Mouse (Mus musculus) hindbrain, embryonic 15.5 days (tissue): ENCODE results near the gene Ppp3ca. TPM values are rescaled to one million over a fixed set of nuclear protein-coding genes. Genes with fewer than 3 reads are reported as not detected.

Experiments
- ATAC-seq: fragments of 200-750 bp; cut with Nextera tagmentation; 2 replicates; pipeline ENCODE4 v1.8.0; 2017; ENCODE audit warnings: low read depth, moderate number of reproducible peaks, moderate TSS enrichment; ENCODE audit not compliant: low FRiP score
- H3K27ac ChIP-seq: fragments of 300-500 bp; sonication (generic); replicated peaks from 2 replicates; pipeline ENCODE4 v1.5.1; 2015; ENCODE audit warnings: mild to moderate bottlenecking, inconsistent platforms
- H3K27me3 ChIP-seq: fragments of 300-500 bp; sonication (generic); 2 replicates; pipeline ENCODE4 v1.6.1; 2015; ENCODE audit warnings: control low read depth, inconsistent platforms
- H3K36me3 ChIP-seq: fragments of 300-500 bp; sonication (generic); 2 replicates; pipeline ENCODE4 v1.6.1; 2015; ENCODE audit warnings: control low read depth, inconsistent platforms
- H3K4me1 ChIP-seq: fragments of 300-500 bp; sonication (generic); replicated peaks from 2 replicates; pipeline ENCODE4 v1.6.1; 2015; ENCODE audit warnings: control low read depth, inconsistent platforms
- H3K4me2 ChIP-seq: fragments of 300-500 bp; sonication (generic); 2 replicates; pipeline ENCODE4 v1.6.1; 2015; ENCODE audit warnings: moderate library complexity, mild to moderate bottlenecking, inconsistent platforms
- H3K4me3 ChIP-seq: fragments of 300-500 bp; sonication (generic); 2 replicates; pipeline ENCODE4 v1.5.1; 2015; ENCODE audit warnings: mild to moderate bottlenecking, inconsistent platforms
- H3K9ac ChIP-seq: fragments of 300-500 bp; sonication (generic); 2 replicates; pipeline ENCODE4 v1.6.1; 2015; ENCODE audit warnings: inconsistent platforms
- H3K9me3 ChIP-seq: fragments of 300-500 bp; sonication (generic); 2 replicates; pipeline ENCODE4 v1.6.1; 2016; ENCODE audit warnings: control low read depth, inconsistent platforms
- WGBS: fragments of 180-500 bp; shearing (Covaris S2); methylation state at CpG from one replicate; pipeline ENCODE4 v1.1.7; 2015; 5-methylcytosine and 5-hydroxymethylcytosine counted together
- polyA plus RNA-seq: library from polyadenylated mRNA; unstranded; fragments of >200 nt; fragmentation: Nextera tagmentation; extraction: Ambion mirVana; gene quantifications from 2 replicates; pipeline ENCODE4 v1.2.1, GENCODE M21; 2015

Ppp3ca gene
- polyA plus RNA-seq, 1 experiment from 2014 or later: 180 TPM

- no peak; the same call in 1 of the 2 replicates for ATAC-seq
- 95% methylated on average over 4 of the region's 4 CpGs for WGBS
Measured at GRCm38 (mm10) chr3:136714307-136715039, 44.5 kb downstream of the Ppp3ca start.

GRCm38 (mm10) chr3:136716247-136716646, 46.3 kb downstream of the Ppp3ca start:
- Histone ChIP-seq H3K27ac (no peak overlapping the region), H3K9me3 (no peaks in the 10 kb centered on the region), H3K4me3 (no peak overlapping the region), H3K4me2 (no peak overlapping the region), H3K9ac (no peak overlapping the region), H3K27me3 (no peaks in the 10 kb centered on the region), H3K36me3 (no peaks in the 10 kb centered on the region), H3K4me1 (peaks cover 5% of the 10 kb centered on the region; the same call in 1 of the 2 replicates)
- no peak for ATAC-seq
- 91% methylated on average over 6 of the region's 6 CpGs for WGBS

More at GRCm38 (mm10) chr3:136714307-136715039, 44.5 kb downstream of the Ppp3ca start:
- Histone ChIP-seq H3K4me2 (no peak overlapping the region), H3K9me3 (no peaks in the 10 kb centered on the region), H3K36me3 (no peaks in the 10 kb centered on the region), H3K27me3 (no peaks in the 10 kb centered on the region), H3K27ac (no peak overlapping the region), H3K9ac (no peak overlapping the region), H3K4me1 (0 out of 2 replicates have a peak, but pooled peaks cover 2% of the 10 kb centered on the region), H3K4me3 (no peak overlapping the region)

GRCm38 (mm10) chr3:136718412-136718811, 48.5 kb downstream of the Ppp3ca start:
- H3K4me1 ChIP-seq: peaks cover 10% of the 10 kb centered on the region; the same call in 1 of the 2 replicates
- no peak overlapping the region for H3K4me2 ChIP-seq
- H3K36me3 ChIP-seq: no peaks in the 10 kb centered on the region
- H3K27ac ChIP-seq: no peak overlapping the region
- ATAC-seq: no peak
- no peaks in the 10 kb centered on the region for H3K9me3 ChIP-seq
- no peak overlapping the region for H3K4me3 ChIP-seq
- no peak overlapping the region for H3K9ac ChIP-seq
- H3K27me3 ChIP-seq: no peaks in the 10 kb centered on the region
- WGBS: 92% methylated on average over 5 of the region's 5 CpGs

DNA sequence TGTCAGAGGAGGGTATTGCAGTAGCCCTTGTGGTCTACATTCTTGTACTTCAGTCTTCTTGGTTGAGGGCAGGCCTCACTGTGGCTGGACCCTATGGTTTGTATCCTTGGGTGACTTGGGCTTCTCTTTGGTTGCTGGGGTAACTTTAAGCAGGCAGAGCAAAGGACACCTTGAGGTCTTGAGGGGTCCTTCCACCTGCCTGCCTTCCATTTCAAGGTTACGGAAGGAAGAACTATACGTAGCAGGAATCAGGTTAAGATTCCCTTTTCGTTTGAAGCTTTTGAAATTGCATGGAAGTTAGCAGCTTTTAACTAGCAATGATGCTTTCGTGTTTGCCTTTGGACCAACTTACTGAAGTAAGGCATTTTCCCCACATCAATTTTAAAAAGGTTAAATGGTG, 51.3 kb downstream of the Ppp3ca start:
- 87% methylated on average over 4 of the region's 4 CpGs for WGBS
- no peaks in the 10 kb centered on the region for H3K9me3 ChIP-seq
- H3K27me3 ChIP-seq: no peaks in the 10 kb centered on the region
- peaks cover 10% of the 10 kb centered on the region; the same call in 1 of the 2 replicates for H3K4me1 ChIP-seq
- no peaks in the 10 kb centered on the region for H3K36me3 ChIP-seq
- no peak overlapping the region for H3K4me2 ChIP-seq
- H3K9ac ChIP-seq: no peak overlapping the region
- no peak overlapping the region for H3K27ac ChIP-seq
- no peak overlapping the region for H3K4me3 ChIP-seq
- no peak for ATAC-seq

GRCm38 (mm10) chr3:136721804-136722427, 52.0 kb downstream of the Ppp3ca start:
- Histone ChIP-seq H3K4me1 (peaks cover 8% of the 10 kb centered on the region; the same call in 1 of the 2 replicates), H3K4me3 (no peak overlapping the region), H3K4me2 (no peak overlapping the region), H3K9ac (no peak overlapping the region), H3K27ac (no peak overlapping the region), H3K9me3 (no peaks in the 10 kb centered on the region), H3K36me3 (no peaks in the 10 kb centered on the region), H3K27me3 (no peaks in the 10 kb centered on the region)
- no peak for ATAC-seq
- 73% methylated on average over 4 of the region's 4 CpGs for WGBS

GRCm38 (mm10) chr3:136722493-136722892, 52.6 kb downstream of the Ppp3ca start:
- no peaks in the 10 kb centered on the region for H3K36me3 ChIP-seq
- no peaks in the 10 kb centered on the region for H3K9me3 ChIP-seq
- no peak overlapping the region for H3K27ac ChIP-seq
- H3K4me2 ChIP-seq: no peak overlapping the region
- no peak overlapping the region for H3K4me3 ChIP-seq
- peaks cover 8% of the 10 kb centered on the region; the same call in 1 of the 2 replicates for H3K4me1 ChIP-seq
- H3K9ac ChIP-seq: no peak overlapping the region
- H3K27me3 ChIP-seq: no peaks in the 10 kb centered on the region
- no peak for ATAC-seq

GRCm38 (mm10) chr3:136725311-136726156, 55.6 kb downstream of the Ppp3ca start:
- Histone ChIP-seq H3K4me1 (peaks cover 20% of the 10 kb centered on the region; the same call in 1 of the 2 replicates), H3K9me3 (no peaks in the 10 kb centered on the region), H3K9ac (no peak overlapping the region), H3K36me3 (no peaks in the 10 kb centered on the region), H3K27ac (no peak overlapping the region), H3K27me3 (no peaks in the 10 kb centered on the region), H3K4me3 (no peak overlapping the region), H3K4me2 (no peak overlapping the region)
- WGBS: 67% methylated on average over 7 of the region's 7 CpGs
- no peak for ATAC-seq

DNA sequence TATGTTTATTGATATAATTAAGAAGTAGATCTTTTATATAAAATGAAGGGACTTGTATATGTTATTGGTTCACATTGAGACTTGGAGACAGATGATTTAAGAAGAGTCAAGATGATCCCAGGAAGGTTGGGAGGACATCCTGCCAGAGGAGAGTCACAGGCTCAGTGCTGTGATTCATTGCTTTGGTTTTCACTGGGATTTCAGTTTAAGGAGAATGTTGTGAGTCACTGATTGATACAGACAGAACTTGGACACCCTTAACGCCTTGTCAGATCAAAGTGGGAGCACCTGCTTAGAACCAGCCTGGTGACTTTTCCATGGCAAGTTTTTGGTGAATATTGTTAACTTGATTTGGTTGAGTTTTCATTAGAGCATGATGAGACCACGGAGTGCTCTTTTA, 58.0 kb downstream of the Ppp3ca start:
- no peak for ATAC-seq

DNA sequence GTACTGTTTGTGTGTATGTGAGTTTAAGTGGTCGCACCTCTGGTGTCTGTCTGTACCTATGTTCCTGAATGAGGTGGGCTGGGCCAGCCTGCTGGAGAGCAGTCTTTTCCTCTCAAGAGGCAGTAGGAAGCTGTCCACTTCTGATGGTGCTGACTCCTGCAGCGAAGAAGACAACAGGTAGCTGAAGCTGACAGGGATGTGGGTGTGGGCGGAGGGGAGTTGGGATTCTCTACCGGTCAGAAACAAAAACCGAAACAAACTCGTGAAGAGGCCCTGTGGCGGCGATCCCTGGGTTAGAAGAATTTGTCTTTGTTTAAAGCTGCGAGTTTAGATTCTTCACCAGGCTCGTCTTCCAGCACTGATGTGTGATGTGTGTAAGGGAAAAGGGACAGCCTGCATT, 60.1 kb downstream of the Ppp3ca start:
- H3K4me3 ChIP-seq: no peak overlapping the region
- ATAC-seq: no peak
- H3K9me3 ChIP-seq: no peaks in the 10 kb centered on the region
- no peak overlapping the region for H3K27ac ChIP-seq
- no peaks in the 10 kb centered on the region for H3K36me3 ChIP-seq
- peaks cover 29% of the 10 kb centered on the region for H3K4me1 ChIP-seq
- no peaks in the 10 kb centered on the region for H3K27me3 ChIP-seq
- H3K4me2 ChIP-seq: no peak overlapping the region
- 47% methylated on average over 10 of the region's 10 CpGs for WGBS
- no peak overlapping the region for H3K9ac ChIP-seq

More for the DNA sequence above, 58.0 kb downstream of the Ppp3ca start:
- Histone ChIP-seq H3K4me1 (peaks cover 23% of the 10 kb centered on the region), H3K27me3 (no peaks in the 10 kb centered on the region), H3K9me3 (no peaks in the 10 kb centered on the region), H3K27ac (no peak overlapping the region), H3K9ac (no peak overlapping the region), H3K4me2 (no peak overlapping the region), H3K36me3 (no peaks in the 10 kb centered on the region), H3K4me3 (no peak overlapping the region)
- 91% methylated on average over 2 of the region's 2 CpGs for WGBS

GRCm38 (mm10) chr3:136731579-136731978, 61.7 kb downstream of the Ppp3ca start:
- H3K4me2 ChIP-seq: no peak overlapping the region
- H3K27me3 ChIP-seq: no peaks in the 10 kb centered on the region
- WGBS: 94% methylated on average over 6 of the region's 6 CpGs
- H3K9me3 ChIP-seq: no peaks in the 10 kb centered on the region
- H3K9ac ChIP-seq: no peak overlapping the region
- no peak for ATAC-seq
- H3K4me1 ChIP-seq: peaks cover 35% of the 10 kb centered on the region
- H3K27ac ChIP-seq: no peak overlapping the region
- no peaks in the 10 kb centered on the region for H3K36me3 ChIP-seq
- no peak overlapping the region for H3K4me3 ChIP-seq

DNA sequence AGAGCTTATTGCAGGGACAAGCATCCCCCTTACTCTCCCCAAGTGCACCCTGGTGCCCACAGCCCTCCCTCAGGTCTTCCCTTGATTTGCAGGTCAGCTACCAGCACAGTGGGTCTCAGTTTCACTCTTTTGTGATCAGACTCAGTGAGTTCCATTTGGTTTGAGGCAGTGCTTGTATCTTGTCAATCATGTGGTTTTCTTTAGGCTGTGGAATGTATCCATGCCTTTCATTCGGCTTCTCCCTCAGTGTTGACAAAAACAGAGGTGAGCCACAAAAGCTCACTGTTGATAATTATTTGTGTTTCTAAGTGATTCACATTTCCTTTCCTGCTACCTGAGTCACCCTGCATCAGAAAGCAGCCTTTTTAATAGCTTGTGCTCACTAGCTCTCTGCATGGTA, 66.1 kb downstream of the Ppp3ca start:
- Histone ChIP-seq H3K36me3 (no peaks in the 10 kb centered on the region), H3K27me3 (no peaks in the 10 kb centered on the region), H3K4me1 (peaks cover 24% of the 10 kb centered on the region), H3K4me3 (no peak overlapping the region), H3K9me3 (no peaks in the 10 kb centered on the region), H3K9ac (no peak overlapping the region), H3K4me2 (no peak overlapping the region), H3K27ac (no peak overlapping the region)
- no peak for ATAC-seq
- 16% methylated on average over 1 of the region's 1 CpGs for whole genome bisulfite sequencing
